Mouse (Mus musculus) intestine, postnatal 0 days (tissue): ENCODE results near the gene Gm4756. TPM values are rescaled to one million over a fixed set of nuclear protein-coding genes. Genes with fewer than 3 reads are reported as not detected.
A peak's percentile ranks its signal among the peaks of the same experiment; 100 is the strongest.

Experiments
- ATAC-seq: fragments of 200-750 bp; cut with Nextera tagmentation; 2 replicates; pipeline ENCODE4 v1.8.0; 2017; ENCODE audit warnings: mild to moderate bottlenecking, moderate TSS enrichment, moderate library complexity
- H3K27ac ChIP-seq: fragments of 300-500 bp; sonication (generic); 2 replicates; pipeline ENCODE4 v1.5.1; 2014; ENCODE audit warnings: mild to moderate bottlenecking, low read depth, low read length, moderate library complexity
- H3K27me3 ChIP-seq: fragments of 300-500 bp; sonication (generic); replicated peaks from 2 replicates; pipeline ENCODE4 v1.6.1; 2014; ENCODE audit warnings: low read length, mixed read lengths; ENCODE audit not compliant: control insufficient read depth, insufficient read depth
- H3K36me3 ChIP-seq: fragments of 300-500 bp; sonication (generic); 2 replicates; pipeline ENCODE4 v1.6.1; 2014; ENCODE audit warnings: mild to moderate bottlenecking, moderate library complexity; ENCODE audit not compliant: control insufficient read depth, insufficient read depth
- H3K4me1 ChIP-seq: fragments of 300-500 bp; sonication (generic); replicated peaks from 2 replicates; pipeline ENCODE4 v1.6.1; 2014; ENCODE audit warnings: antibody characterized with exemption, low read length, mixed read lengths; ENCODE audit not compliant: control insufficient read depth, insufficient read depth
- H3K4me2 ChIP-seq: fragments of 300-500 bp; sonication (generic); replicated peaks from 2 replicates; pipeline ENCODE4 v1.6.1; 2014; ENCODE audit warnings: low read depth, mild to moderate bottlenecking, moderate library complexity
- H3K4me3 ChIP-seq: fragments of 300-500 bp; sonication (generic); 2 replicates; pipeline ENCODE4 v1.5.1; 2014; ENCODE audit warnings: low read depth, low read length
- H3K9ac ChIP-seq: fragments of 300-500 bp; sonication (generic); 2 replicates; pipeline ENCODE4 v1.6.1; 2014; ENCODE audit warnings: mild to moderate bottlenecking, low read depth, low read length
- H3K9me3 ChIP-seq: fragments of 300-500 bp; sonication (generic); 2 replicates; pipeline ENCODE4 v1.6.1; 2016; ENCODE audit warnings: mixed run types; ENCODE audit not compliant: control insufficient read depth
- CTCF ChIP-seq: sonication (generic); IDR thresholded peaks from 2 replicates; pipeline ENCODE4 v1.5.1; 2016; ENCODE audit warnings: low read depth, mild to moderate bottlenecking, control low read depth, antibody characterized with exemption, moderate library complexity
- WGBS: fragments of 180-500 bp; shearing (Covaris S2); extraction: QIAGEN DNeasy Blood & Tissue Kit; methylation state at CpG from one replicate; pipeline ENCODE4 v1.1.7; 2014; 5-methylcytosine and 5-hydroxymethylcytosine counted together
- polyA plus RNA-seq: library from polyadenylated mRNA; unstranded; fragments of >200 nt; fragmentation: Nextera tagmentation; extraction: Ambion mirVana; gene quantifications from 2 replicates; pipeline ENCODE4 v1.2.1, GENCODE M21; 2015

The Gm4756 gene
- polyA plus RNA-seq, 1 experiment from 2014 or later = not detected

DNA sequence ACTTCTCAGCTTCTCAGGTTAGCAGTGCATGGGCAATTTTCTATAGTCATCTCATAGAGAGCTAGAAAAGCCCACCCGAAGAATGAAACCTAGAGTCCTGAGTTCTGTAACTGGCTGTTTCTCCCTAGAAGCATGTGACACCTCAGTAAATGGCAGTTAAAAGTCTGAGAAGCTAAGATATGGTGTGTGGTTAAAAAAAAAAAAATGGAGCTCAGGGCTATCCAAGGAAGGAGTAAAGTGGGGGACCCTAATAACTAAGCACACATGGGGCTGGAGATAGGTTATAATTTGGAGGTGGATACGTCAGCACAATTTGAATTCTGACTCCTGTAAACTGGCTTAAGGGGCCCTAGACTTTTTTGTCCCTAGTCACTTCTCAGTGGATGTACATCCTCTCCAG is 66.4 kb downstream of the Gm4756 start:
- Histone ChIP-seq H3K4me2 (no peak overlapping the region), H3K4me3 (no peak overlapping the region), H3K9ac (no peak overlapping the region), H3K4me1 (no peaks in the 10 kb centered on the region), H3K36me3 (no peaks in the 10 kb centered on the region), H3K9me3 (no peaks in the 10 kb centered on the region), H3K27me3 (no peaks in the 10 kb centered on the region), H3K27ac (no peak overlapping the region)
- no peak for ATAC-seq
- no peak for TF ChIP-seq CTCF
- 89% methylated on average over 2 of the region's 2 CpGs for WGBS

DNA sequence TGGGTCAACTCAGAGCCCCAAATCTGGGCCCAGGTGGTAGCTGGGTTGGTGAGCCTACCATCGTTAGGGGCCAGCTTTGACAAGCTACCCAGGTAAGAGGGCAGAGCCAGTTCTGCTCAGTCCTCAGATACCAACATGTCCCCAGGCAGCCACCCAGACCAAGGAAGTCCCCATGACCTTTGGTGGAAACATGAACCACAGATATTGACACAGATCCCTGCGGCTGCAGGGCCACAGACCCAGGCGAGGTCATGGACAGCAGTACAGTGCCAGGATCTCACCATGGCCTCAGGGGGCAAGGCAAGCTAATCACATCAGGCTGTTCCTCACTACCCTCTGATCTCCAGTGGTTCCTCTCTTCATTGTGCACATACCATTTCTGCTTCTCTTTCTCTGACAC is 67.4 kb downstream of the Gm4756 start:
- Histone ChIP-seq H3K36me3 (no peaks in the 10 kb centered on the region), H3K4me3 (no peak overlapping the region), H3K4me1 (no peaks in the 10 kb centered on the region), H3K27ac (no peak overlapping the region), H3K4me2 (no peak overlapping the region), H3K27me3 (no peaks in the 10 kb centered on the region), H3K9me3 (no peaks in the 10 kb centered on the region), H3K9ac (no peak overlapping the region)
- no peak for TF ChIP-seq CTCF
- ATAC-seq = no peak
- WGBS = 97% methylated on average over 3 of the region's 3 CpGs

DNA sequence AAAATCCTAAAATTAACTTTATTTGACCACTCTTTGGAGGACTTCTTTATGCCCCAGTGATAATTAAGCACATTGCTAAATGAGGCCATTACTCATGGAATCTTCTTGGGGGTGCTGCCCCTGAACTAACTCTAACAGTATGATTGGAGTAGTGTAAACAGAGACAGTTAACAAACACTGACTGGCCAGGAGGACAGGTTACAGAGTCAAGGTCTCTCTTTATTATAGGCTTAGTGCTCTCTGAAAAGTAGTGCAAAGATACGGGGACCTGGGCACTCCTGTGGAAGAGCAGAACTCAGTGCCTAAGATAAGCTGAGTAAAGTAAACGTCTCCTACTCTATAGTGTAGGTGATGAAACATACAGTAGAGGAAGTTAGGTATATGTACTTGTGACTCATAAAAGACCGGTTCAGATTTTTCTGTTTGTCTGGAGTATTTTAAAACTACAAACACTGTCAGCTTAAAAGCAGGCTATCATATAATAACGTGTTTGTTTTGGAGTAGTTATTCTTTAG is 85.1 kb downstream of the Gm4756 start:
- Histone ChIP-seq H3K9me3 (no peaks in the 10 kb centered on the region), H3K36me3 (peaks cover 4% of the 10 kb centered on the region; the same call in 1 of the 2 replicates), H3K27ac (no peak overlapping the region), H3K9ac (no peak overlapping the region), H3K27me3 (no peaks in the 10 kb centered on the region), H3K4me2 (no peak overlapping the region), H3K4me3 (no peak overlapping the region), H3K4me1 (no peaks in the 10 kb centered on the region)
- 46% methylated on average over 4 of the region's 4 CpGs for WGBS
- no peak for TF ChIP-seq CTCF
- no peak for ATAC-seq

- no peaks in the 10 kb centered on the region for H3K9me3 ChIP-seq
- TF ChIP-seq CTCF = no peak
- no peak for ATAC-seq
Measured at GRCm38 (mm10) chr12:72554347-72554746, 95.1 kb downstream of the Gm4756 start.

DNA sequence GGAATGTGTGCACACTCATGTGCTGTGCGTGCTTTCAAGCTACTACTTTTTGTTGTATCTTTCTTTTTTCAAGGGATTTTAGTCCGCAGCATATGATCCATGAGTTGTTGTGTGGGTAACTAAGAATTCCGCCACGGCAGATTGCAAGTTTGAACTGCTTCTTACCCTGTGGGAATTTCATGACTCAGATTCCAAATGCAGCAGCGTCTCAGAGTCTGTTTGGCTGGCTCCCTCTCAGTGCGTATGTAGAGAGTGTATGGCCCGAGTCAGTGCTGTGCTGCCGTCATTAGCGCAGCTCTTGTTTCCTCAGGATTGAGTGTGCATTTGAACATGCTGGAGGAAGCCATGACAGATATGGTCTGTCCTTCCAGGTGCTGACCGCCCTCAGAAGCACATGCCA is 110.9 kb downstream of the Gm4756 start:
- ATAC-seq = no peak
- whole genome bisulfite sequencing = 86% methylated on average over 10 of the region's 10 CpGs

More at GRCm38 (mm10) chr12:72554347-72554746, 95.1 kb downstream of the Gm4756 start:
- Histone ChIP-seq H3K4me2 (no peak overlapping the region), H3K4me3 (no peak overlapping the region), H3K27me3 (no peaks in the 10 kb centered on the region), H3K36me3 (no peaks in the 10 kb centered on the region), H3K4me1 (no peaks in the 10 kb centered on the region), H3K27ac (no peak overlapping the region), H3K9ac (no peak overlapping the region)
- WGBS = 76% methylated on average over 4 of the region's 4 CpGs

GRCm38 (mm10) chr12:72536021-72536597 is 113.4 kb downstream of the Gm4756 start, which contains the start of gene Pcnx4:
Pcnx4 (plus strand) TSS chr12:72536383.
- Histone ChIP-seq H3K4me3 (peak within 1 kb of the TSS; percentile 67), H3K36me3 (no peaks in the 10 kb centered on the region), H3K9ac (peak within 1 kb of the TSS; percentile 43), H3K27me3 (no peaks in the 10 kb centered on the region), H3K9me3 (no peaks in the 10 kb centered on the region), H3K4me1 (no peaks in the 10 kb centered on the region), H3K4me2 (peak within 1 kb of the TSS; percentile 78), H3K27ac (no peak within 1 kb of the TSS)
- TF ChIP-seq CTCF = peak; percentile 65
- under 1% methylated on average over 45 of the region's 45 CpGs for WGBS
- peak; percentile 100 for ATAC-seq

More for the DNA sequence above, 110.9 kb downstream of the Gm4756 start:
- H3K9ac ChIP-seq = no peak overlapping the region
- H3K4me3 ChIP-seq = no peak overlapping the region
- TF ChIP-seq CTCF = no peak
- no peaks in the 10 kb centered on the region for H3K27me3 ChIP-seq
- H3K4me1 ChIP-seq = no peaks in the 10 kb centered on the region
- H3K36me3 ChIP-seq = 0 out of 2 replicates have a peak, but pooled peaks cover 5% of the 10 kb centered on the region
- no peaks in the 10 kb centered on the region for H3K9me3 ChIP-seq
- no peak overlapping the region for H3K27ac ChIP-seq
- no peak overlapping the region for H3K4me2 ChIP-seq
